Mouse (Mus musculus): ENCODE results near the gene 1700088E04Rik. TPM values are rescaled to one million over a fixed set of nuclear protein-coding genes. Genes with fewer than 3 reads are reported as not detected.

1700088E04Rik gene
- polyA plus RNA-seq, 1 experiment from 2014 or later, result 9.4 TPM

GRCm38 (mm10) chr15:79128208-79128607, 12.8 kb downstream of the 1700088E04Rik start:
- Histone ChIP-seq H3K4me2 (ENCODE audit: low read depth) (no peak overlapping the region), H3K27ac (ENCODE audit: low read depth, low read length) (no peak overlapping the region), H3K27me3 (ENCODE audit: control insufficient read depth, insufficient read depth, low read length) (no peaks in the 10 kb centered on the region), H3K4me1 (ENCODE audit: control insufficient read depth, insufficient read depth, low read length) (no peaks in the 10 kb centered on the region), H3K4me3 (ENCODE audit: low read depth, low read length) (no peak overlapping the region), H3K36me3 (ENCODE audit: control insufficient read depth, insufficient read depth, low read length) (peaks cover 14% of the 10 kb centered on the region), H3K9ac (ENCODE audit: low read length) (no peak overlapping the region), H3K9me3 (ENCODE audit: control insufficient read depth, low read length) (no peaks in the 10 kb centered on the region)
- DNase-seq (ENCODE audit: low spot score) (no peak), ATAC-seq (ENCODE audit: insufficient read depth, low FRiP score, low TSS enrichment) (no peak)
- WGBS, result 97% methylated on average over 5 of the region's 5 CpGs

- Histone ChIP-seq H3K4me1 (ENCODE audit: control insufficient read depth, insufficient read depth, low read length) (peaks cover 3% of the 10 kb centered on the region; the same call in 1 of the 2 replicates), H3K9ac (ENCODE audit: low read length) (no peak overlapping the region), H3K27me3 (ENCODE audit: control insufficient read depth, insufficient read depth, low read length) (no peaks in the 10 kb centered on the region), H3K36me3 (ENCODE audit: control insufficient read depth, insufficient read depth, low read length) (peaks cover 14% of the 10 kb centered on the region), H3K4me2 (ENCODE audit: low read depth) (no peak overlapping the region), H3K4me3 (ENCODE audit: low read depth, low read length) (no peak overlapping the region), H3K27ac (ENCODE audit: low read depth, low read length) (no peak overlapping the region), H3K9me3 (ENCODE audit: control insufficient read depth, low read length) (no peaks in the 10 kb centered on the region)
- no peak for ATAC-seq (ENCODE audit: insufficient read depth, low FRiP score, low TSS enrichment)
- DNase-seq (ENCODE audit: low spot score), result no peak
- WGBS, result 94% methylated on average over 12 of the region's 12 CpGs
These were observed 14.0 kb downstream of the 1700088E04Rik start for GRCm38 (mm10) chr15:79127101-79127500.

DNA sequence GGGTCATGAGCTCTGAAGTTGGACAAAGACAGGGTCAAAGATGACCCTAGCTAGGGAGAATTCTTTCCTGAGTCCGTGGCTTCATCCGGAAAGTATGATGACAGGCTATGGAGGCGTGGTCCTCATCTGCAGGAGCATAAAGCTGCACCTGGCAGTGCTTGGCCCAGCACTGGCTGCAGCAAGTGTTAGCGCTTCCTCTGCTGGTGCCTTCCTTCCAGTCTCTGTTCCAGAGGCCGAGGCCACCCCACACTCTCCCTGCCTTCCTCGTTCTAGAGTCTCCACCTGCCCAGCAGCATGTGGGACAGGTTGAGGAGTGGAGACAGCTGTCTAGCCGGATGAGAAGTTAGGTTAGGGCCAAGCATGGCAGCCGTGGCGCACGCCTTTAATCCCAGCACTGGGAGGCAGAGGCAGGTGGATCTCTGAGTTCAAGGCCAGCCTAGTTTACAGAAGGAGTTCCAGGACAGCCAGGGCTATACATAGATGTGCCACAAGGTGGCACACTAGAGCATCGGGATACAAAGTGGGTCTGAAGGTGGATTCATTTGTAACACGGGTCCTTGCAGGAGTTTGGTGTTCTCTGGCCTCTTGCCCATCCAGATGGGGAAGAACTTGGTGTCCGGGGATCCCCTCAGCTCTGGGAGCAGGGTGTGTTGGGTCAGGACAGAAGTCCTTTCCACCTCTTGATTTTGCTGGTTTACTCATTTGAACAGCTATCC, 14.7 kb downstream of the 1700088E04Rik start:
- no peak for ATAC-seq (ENCODE audit: insufficient read depth, low FRiP score, low TSS enrichment)
- Histone ChIP-seq H3K9ac (ENCODE audit: low read length) (no peak overlapping the region), H3K9me3 (ENCODE audit: control insufficient read depth, low read length) (no peaks in the 10 kb centered on the region), H3K4me2 (ENCODE audit: low read depth) (no peak overlapping the region), H3K4me3 (ENCODE audit: low read depth, low read length) (no peak overlapping the region), H3K36me3 (ENCODE audit: control insufficient read depth, insufficient read depth, low read length) (peaks cover 14% of the 10 kb centered on the region), H3K4me1 (ENCODE audit: control insufficient read depth, insufficient read depth, low read length) (peaks cover 3% of the 10 kb centered on the region; the same call in 1 of the 2 replicates), H3K27ac (ENCODE audit: low read depth, low read length) (no peak overlapping the region), H3K27me3 (ENCODE audit: control insufficient read depth, insufficient read depth, low read length) (no peaks in the 10 kb centered on the region)
- peak; percentile 48 for DNase-seq (ENCODE audit: low spot score)
- WGBS, result 82% methylated on average over 13 of the region's 13 CpGs

GRCm38 (mm10) chr15:79124331-79124875, 16.6 kb downstream of the 1700088E04Rik start:
- DNase-seq (ENCODE audit: low spot score), result no peak
- Histone ChIP-seq H3K9ac (ENCODE audit: low read length) (no peak overlapping the region), H3K4me3 (ENCODE audit: low read depth, low read length) (no peak overlapping the region), H3K27ac (ENCODE audit: low read depth, low read length) (no peak overlapping the region), H3K36me3 (ENCODE audit: control insufficient read depth, insufficient read depth, low read length) (peaks cover 12% of the 10 kb centered on the region), H3K27me3 (ENCODE audit: control insufficient read depth, insufficient read depth, low read length) (no peaks in the 10 kb centered on the region), H3K9me3 (ENCODE audit: control insufficient read depth, low read length) (no peaks in the 10 kb centered on the region), H3K4me1 (ENCODE audit: control insufficient read depth, insufficient read depth, low read length) (peaks cover 3% of the 10 kb centered on the region; the same call in 1 of the 2 replicates), H3K4me2 (ENCODE audit: low read depth) (no peak overlapping the region)
- WGBS, result 85% methylated on average over 10 of the region's 10 CpGs
- no peak for ATAC-seq (ENCODE audit: insufficient read depth, low FRiP score, low TSS enrichment)

DNA sequence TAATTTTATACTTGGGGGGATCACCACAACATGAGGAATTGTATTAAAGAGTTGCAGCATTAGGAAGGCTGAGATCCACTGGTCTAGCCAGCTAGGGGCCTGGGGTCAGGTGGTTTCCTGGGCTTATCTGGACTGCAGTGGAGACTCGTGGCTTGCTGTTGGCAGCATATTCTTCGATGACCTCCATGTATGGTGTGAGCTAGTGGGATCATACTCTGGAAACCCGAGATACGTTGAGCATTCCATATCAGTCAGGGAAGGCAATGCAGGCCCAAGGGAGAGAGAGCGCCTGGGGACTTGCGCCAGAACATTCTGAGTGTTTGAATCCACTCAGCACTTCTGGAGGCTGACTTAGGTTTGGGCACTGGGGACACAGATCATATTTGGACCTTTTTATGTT, 17.3 kb downstream of the 1700088E04Rik start:
- WGBS, result 91% methylated on average over 6 of the region's 6 CpGs
- Histone ChIP-seq H3K4me2 (ENCODE audit: low read depth) (no peak overlapping the region), H3K4me1 (ENCODE audit: control insufficient read depth, insufficient read depth, low read length) (peaks cover 3% of the 10 kb centered on the region; the same call in 1 of the 2 replicates), H3K27me3 (ENCODE audit: control insufficient read depth, insufficient read depth, low read length) (no peaks in the 10 kb centered on the region), H3K36me3 (ENCODE audit: control insufficient read depth, insufficient read depth, low read length) (peaks cover 12% of the 10 kb centered on the region), H3K27ac (ENCODE audit: low read depth, low read length) (no peak overlapping the region), H3K9ac (ENCODE audit: low read length) (no peak overlapping the region), H3K9me3 (ENCODE audit: control insufficient read depth, low read length) (no peaks in the 10 kb centered on the region), H3K4me3 (ENCODE audit: low read depth, low read length) (no peak overlapping the region)
- DNase-seq (ENCODE audit: low spot score) (no peak), ATAC-seq (ENCODE audit: insufficient read depth, low FRiP score, low TSS enrichment) (no peak)

- DNase-seq (ENCODE audit: low spot score) (no peak), ATAC-seq (ENCODE audit: insufficient read depth, low FRiP score, low TSS enrichment) (no peak)
- no peak overlapping the region for H3K27ac ChIP-seq (ENCODE audit: low read depth, low read length)
- H3K4me1 ChIP-seq (ENCODE audit: control insufficient read depth, insufficient read depth, low read length), result peaks cover 3% of the 10 kb centered on the region; the same call in 1 of the 2 replicates
- peaks cover 7% of the 10 kb centered on the region for H3K36me3 ChIP-seq (ENCODE audit: control insufficient read depth, insufficient read depth, low read length)
- no peaks in the 10 kb centered on the region for H3K27me3 ChIP-seq (ENCODE audit: control insufficient read depth, insufficient read depth, low read length)
- H3K9ac ChIP-seq (ENCODE audit: low read length), result no peak overlapping the region
- WGBS, result 85% methylated on average over 13 of the region's 13 CpGs
- H3K4me3 ChIP-seq (ENCODE audit: low read depth, low read length), result no peak overlapping the region
- H3K4me2 ChIP-seq (ENCODE audit: low read depth), result no peak overlapping the region
- no peaks in the 10 kb centered on the region for H3K9me3 ChIP-seq (ENCODE audit: control insufficient read depth, low read length)
These were observed 18.5 kb downstream of the 1700088E04Rik start for GRCm38 (mm10) chr15:79122546-79122945.

- no peaks in the 10 kb centered on the region for H3K27me3 ChIP-seq (ENCODE audit: control insufficient read depth, insufficient read depth, low read length)
- H3K9me3 ChIP-seq (ENCODE audit: control insufficient read depth, low read length), result no peaks in the 10 kb centered on the region
- no peak overlapping the region for H3K4me2 ChIP-seq (ENCODE audit: low read depth)
- H3K4me3 ChIP-seq (ENCODE audit: low read depth, low read length), result no peak overlapping the region
- H3K27ac ChIP-seq (ENCODE audit: low read depth, low read length), result no peak overlapping the region
- 58% methylated on average over 4 of the region's 4 CpGs for WGBS
- peaks cover 2% of the 10 kb centered on the region for H3K36me3 ChIP-seq (ENCODE audit: control insufficient read depth, insufficient read depth, low read length)
- no peak overlapping the region for H3K9ac ChIP-seq (ENCODE audit: low read length)
- no peak for DNase-seq (ENCODE audit: low spot score)
- ATAC-seq (ENCODE audit: insufficient read depth, low FRiP score, low TSS enrichment), result no peak
- peaks cover 3% of the 10 kb centered on the region; the same call in 1 of the 2 replicates for H3K4me1 ChIP-seq (ENCODE audit: control insufficient read depth, insufficient read depth, low read length)
These were observed 18.9 kb downstream of the 1700088E04Rik start for GRCm38 (mm10) chr15:79122119-79122518.

DNA sequence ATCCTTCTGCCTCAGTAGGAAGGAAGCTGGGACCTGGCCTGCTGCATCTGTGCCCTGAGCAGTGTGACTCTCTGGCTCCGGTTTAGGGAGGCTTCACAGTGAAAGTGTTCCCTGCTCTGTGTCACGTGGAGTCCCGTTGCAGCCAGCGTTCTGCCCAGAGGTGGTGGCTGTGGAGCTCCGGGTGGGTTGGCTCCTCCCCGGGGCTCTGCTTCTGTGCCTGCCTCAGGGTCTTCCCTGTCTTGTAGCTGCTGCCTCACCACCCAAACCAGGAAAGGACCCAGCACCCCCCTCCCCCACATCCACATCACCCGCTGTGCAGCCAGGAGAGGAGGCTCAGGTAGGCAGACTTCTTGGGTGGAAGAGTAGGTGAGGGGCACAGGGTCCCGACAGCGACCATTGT, 21.6 kb downstream of the 1700088E04Rik start:
- Histone ChIP-seq H3K4me2 (ENCODE audit: low read depth) (no peak overlapping the region), H3K4me3 (ENCODE audit: low read depth, low read length) (no peak overlapping the region), H3K27ac (ENCODE audit: low read depth, low read length) (no peak overlapping the region), H3K9ac (ENCODE audit: low read length) (no peak overlapping the region), H3K4me1 (ENCODE audit: control insufficient read depth, insufficient read depth, low read length) (peaks cover 3% of the 10 kb centered on the region; the same call in 1 of the 2 replicates), H3K27me3 (ENCODE audit: control insufficient read depth, insufficient read depth, low read length) (no peaks in the 10 kb centered on the region), H3K36me3 (ENCODE audit: control insufficient read depth, insufficient read depth, low read length) (peaks cover 4% of the 10 kb centered on the region), H3K9me3 (ENCODE audit: control insufficient read depth, low read length) (no peaks in the 10 kb centered on the region)
- ATAC-seq (ENCODE audit: insufficient read depth, low FRiP score, low TSS enrichment) (no peak), DNase-seq (ENCODE audit: low spot score) (no peak)
- WGBS, result 86% methylated on average over 9 of the region's 9 CpGs

GRCm38 (mm10) chr15:79115276-79115675, 25.8 kb downstream of the 1700088E04Rik start:
- Histone ChIP-seq H3K9me3 (ENCODE audit: control insufficient read depth, low read length) (no peaks in the 10 kb centered on the region), H3K4me1 (ENCODE audit: control insufficient read depth, insufficient read depth, low read length) (peaks cover under 1% of the 10 kb centered on the region; the same call in 1 of the 2 replicates), H3K9ac (ENCODE audit: low read length) (no peak overlapping the region), H3K27ac (ENCODE audit: low read depth, low read length) (no peak overlapping the region), H3K4me2 (ENCODE audit: low read depth) (no peak overlapping the region), H3K27me3 (ENCODE audit: control insufficient read depth, insufficient read depth, low read length) (no peaks in the 10 kb centered on the region), H3K36me3 (ENCODE audit: control insufficient read depth, insufficient read depth, low read length) (peaks cover 4% of the 10 kb centered on the region; the same call in 1 of the 2 replicates), H3K4me3 (ENCODE audit: low read depth, low read length) (no peak overlapping the region)
- 62% methylated on average over 5 of the region's 5 CpGs for WGBS
- ATAC-seq (ENCODE audit: insufficient read depth, low FRiP score, low TSS enrichment) (no peak), DNase-seq (ENCODE audit: low spot score) (no peak)

All from neural tube, embryonic 11.5 days (tissue).